Mouse (Mus musculus) MEL-GATA-1-ER (cell line): ENCODE results near the gene 1700020L24Rik.

Experiments used
- DNase-seq: peaks from one replicate; pipeline ENCODE4 v3.0.0-alpha.2; 2012; ENCODE audit warnings: low read depth; ENCODE audit errors: extremely low read depth

Gene 1700020L24Rik

DNA sequence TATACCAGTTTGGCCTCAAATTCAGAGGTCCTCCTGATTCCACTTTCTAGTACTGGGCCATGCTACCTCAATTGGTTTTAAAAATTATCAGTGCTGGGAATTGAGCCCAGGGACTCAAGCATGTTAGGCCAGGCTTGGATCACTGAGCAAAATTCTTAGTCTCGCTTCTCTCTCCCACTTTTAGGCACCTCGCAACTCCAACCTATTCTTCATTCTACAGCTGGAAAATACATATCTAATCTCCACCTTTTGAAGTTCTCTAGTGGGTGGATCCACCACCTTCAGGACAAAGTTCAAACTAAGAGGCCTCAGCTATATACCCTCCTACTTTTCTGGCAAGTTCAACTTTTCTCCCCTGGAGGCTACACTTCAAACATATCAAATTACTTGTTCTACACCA, 34.3 kb downstream of the 1700020L24Rik start:
- DNase-seq = no peak

DNA sequence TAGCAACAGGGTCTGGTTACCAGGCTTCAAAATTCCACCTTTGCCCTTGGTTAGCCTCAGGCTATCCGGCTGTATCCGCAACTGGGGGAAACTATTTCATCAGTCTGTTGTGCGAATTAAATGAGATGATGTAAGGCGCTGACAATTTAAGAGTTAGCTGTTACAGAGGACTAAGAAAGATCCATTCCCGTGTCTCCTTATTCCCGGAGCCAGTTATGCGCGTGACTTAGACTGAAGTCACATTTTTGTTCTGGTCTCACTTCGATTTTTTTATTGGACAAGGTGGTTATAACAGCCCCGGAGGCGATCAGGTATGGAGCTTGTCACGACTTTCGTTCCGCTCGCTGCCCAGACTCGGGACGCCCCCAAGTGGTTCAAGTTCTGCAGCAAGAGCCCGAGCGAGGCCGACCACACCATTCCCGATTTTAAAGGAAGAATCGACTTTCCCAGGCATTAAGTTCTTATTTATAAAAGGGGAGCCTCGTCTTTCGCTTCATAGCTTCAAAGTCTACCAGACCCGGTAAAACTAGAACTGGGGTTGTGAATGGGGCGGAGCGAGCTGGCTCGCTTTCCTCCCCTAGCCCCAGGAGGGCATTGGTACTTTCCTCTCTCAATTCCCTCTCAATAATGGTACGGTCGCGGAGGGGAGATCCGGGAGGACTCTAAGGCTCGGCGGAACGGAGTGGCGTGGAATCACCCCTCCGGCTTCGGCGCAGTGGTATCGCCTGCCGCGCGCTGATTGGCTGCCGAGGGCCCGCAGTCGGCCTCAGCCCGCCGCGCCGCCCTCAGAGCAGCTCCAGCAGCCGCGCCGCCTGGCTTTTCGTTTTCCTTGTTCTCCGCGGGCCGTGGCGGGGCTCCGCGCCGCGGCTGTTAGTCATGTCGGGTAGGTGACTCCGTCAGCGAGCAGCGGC, 35.1 kb downstream of the 1700020L24Rik start, which contains the start of gene Taf15:
Taf15 (plus strand) TSS at position 763 of the 911 bp plus-strand sequence.
- DNase-seq = peak; percentile 98

DNA sequence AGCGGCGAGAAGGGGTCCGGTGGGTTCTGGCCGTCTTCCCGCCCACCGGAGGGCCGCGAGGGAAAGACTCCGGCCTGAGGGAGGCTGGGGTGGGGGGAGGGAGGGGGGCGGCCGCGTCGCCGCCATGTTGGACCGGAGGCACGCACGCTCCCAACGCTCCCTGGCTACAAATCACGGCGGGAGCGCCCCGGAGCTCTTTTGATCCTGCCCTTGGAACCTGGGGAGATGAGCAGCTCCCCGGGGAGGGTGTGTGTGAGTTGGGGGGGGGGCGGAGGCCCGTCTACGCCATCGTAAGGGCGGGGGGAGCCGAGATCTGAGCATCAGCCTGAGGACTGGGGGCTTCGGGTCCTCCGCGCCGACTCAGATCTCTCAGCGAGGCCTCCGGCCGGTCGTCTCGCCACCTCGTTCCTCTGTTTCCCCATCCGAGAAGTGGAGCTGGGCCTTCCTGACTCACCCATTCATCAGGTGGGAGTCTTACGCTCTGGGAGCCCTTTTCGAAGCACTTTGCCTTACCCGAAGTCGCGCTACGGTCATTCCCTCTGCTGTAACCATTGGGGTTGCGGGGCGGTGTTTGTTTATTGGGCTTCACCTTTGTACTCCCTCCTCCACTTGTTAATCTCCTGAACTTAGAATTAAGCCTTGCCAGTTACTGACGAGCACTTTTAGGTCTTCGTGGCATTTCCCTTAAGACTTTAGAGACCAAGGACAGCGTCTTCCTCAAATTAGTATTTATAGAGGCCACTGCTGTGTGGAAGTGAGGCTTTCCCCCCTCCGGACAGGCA, 35.9 kb downstream of the 1700020L24Rik start:
- DNase-seq = no peak
